Mouse (Mus musculus): ENCODE results near the gene Fhit.

Gene Fhit

GRCm38 (mm10) chr14:10364281-10364680 lies 797.6 kb downstream of the Fhit start:
- DNase-seq (ENCODE audit: inconsistent ontology term): no peak

DNA sequence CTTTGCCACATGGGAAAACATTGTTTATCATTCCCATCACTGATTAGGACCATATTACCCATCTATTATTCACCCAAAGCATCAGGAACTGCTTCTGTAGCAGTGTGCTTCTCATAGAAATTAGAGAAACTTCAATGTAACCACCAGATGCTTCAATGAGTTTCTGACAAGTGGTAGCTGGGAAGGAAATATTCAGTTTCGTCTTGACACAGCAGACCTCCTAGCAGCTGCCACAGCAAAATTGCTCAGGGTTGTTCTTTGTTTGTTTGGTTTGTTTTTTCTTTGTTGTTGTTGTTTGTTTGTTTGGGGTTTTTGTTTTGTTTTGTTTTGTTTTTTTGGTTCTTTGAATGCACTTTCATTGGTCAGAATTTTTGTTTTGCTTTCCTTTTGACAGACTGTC lies 798.5 kb downstream of the Fhit start:
- no peak for DNase-seq (ENCODE audit: inconsistent ontology term)

- no peak for DNase-seq (ENCODE audit: inconsistent ontology term)
Observed at GRCm38 (mm10) chr14:10345905-10346304, 815.9 kb downstream of the Fhit start.

DNA sequence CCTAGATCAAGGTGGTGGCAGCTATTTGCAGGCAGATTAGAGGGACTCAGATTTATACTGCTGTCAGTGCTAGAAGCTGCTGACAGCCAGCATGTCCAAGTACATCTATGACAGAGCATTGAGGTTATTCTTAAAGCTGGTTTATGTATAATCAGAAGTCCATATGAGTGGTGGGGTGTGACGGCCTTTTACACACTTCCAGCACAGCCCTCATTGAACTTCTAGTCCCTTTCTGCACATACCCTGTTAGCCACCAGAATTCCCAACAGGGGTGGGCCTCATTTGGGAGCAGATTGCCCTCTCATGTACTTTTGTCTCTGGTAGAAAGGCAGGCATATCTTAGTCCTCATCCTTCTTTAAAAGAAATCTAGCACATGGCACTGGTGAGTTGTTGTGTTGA lies 817.8 kb downstream of the Fhit start:
- no peak for DNase-seq (ENCODE audit: inconsistent ontology term)

DNA sequence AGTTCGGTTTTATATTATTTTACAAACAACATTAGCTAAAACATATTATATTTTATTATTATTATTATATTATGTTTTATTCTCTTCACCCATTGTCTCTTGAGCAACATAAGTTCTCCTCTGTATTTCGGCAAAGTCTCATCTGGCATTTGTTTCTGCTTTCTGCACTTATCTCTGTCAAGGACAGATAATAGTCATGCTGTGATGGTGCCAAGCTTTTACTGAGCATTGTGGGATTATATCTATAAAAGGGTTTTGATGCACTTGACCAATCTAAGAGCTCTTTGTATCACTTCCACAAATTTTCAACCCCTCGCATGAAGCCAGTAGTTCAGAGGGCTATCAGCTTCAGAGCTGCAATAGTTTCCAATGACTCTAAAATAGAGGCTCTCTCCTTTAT lies 845.1 kb downstream of the Fhit start:
- DNase-seq (ENCODE audit: inconsistent ontology term): no peak

DNA sequence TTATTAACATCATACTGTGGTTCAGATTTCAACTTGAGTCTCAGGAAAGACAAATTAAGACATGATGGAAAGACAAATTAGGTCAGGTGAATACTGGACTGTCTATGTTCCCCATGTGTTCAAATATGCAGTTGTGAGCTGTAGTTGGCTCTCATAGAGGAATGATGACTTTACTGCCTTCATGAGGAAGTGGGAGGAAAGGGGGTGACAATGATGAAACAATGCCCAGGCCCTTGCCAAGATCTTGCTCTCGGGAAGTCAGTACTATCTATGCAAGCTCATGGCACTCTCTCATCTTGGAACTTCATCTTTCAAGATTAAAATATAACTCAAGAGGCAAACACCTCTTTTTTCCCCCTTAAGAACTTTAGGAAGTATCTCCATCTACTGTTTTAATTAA lies 849.6 kb downstream of the Fhit start:
- DNase-seq (ENCODE audit: inconsistent ontology term): no peak

DNA sequence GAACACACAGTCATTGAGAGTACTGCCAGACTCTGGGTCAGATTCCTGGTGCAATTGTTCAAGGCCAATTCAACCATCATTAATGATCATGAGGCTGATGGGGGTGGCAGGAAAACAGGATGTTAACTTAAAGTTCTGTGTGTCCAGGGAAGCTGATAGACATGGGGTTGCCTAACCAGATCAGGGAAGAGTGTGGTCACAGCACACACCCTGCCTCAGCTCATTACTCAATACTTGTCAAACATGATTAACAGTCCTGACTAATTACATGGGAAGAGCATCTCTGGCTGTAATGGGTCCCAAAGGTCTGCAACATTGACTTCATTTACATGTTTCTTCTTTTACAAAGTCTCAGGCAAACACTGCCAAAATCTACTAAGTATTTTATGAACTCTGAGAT lies 856.5 kb downstream of the Fhit start:
- no peak for DNase-seq (ENCODE audit: inconsistent ontology term)

GRCm38 (mm10) chr14:10301497-10301896 lies 860.3 kb downstream of the Fhit start:
- DNase-seq (ENCODE audit: inconsistent ontology term): no peak

DNA sequence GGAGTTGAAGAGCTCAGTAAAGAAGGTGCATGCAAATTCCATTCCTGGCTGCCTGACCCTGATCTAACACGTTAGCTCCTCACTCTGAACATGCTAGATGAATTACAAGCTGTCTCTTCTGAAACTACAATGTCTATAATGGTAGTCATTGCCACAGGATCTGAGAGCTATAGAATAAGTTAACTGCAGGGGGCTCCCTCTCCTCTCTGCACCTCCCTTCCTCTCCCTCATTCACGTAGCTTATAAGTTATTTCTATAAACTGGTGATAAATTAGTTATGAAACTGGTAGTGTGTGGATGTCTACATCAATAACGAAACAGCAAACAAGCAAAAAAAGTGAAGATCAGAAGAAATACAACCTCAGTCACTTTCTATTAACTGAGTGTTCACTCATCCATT lies 860.9 kb downstream of the Fhit start:
- DNase-seq (ENCODE audit: inconsistent ontology term): no peak

- peak; percentile 37 for DNase-seq (ENCODE audit: inconsistent ontology term)
Observed at GRCm38 (mm10) chr14:10299030-10299429, 862.8 kb downstream of the Fhit start.

- DNase-seq (ENCODE audit: inconsistent ontology term): no peak
Observed at GRCm38 (mm10) chr14:10289043-10289442, 872.8 kb downstream of the Fhit start.

DNA sequence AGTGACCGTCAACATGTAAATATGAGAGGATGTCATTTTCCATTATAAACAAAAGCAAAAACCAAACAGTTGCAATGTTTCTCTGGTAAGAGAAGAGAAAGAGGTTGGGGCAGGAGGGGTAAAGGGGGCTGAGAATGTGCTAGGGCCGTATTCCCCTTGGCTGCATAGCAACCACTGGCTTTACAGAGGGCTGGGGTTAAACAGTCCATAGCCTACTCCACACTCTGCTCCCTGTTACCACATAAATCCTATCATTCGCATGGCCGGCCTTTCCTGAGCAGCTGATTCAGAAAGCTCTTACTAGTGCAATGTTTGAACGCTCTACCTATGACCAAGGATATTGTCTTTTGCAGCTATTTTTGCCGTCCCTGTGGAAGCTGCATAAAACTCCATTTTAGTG lies 875.8 kb downstream of the Fhit start:
- DNase-seq (ENCODE audit: inconsistent ontology term): no peak

GRCm38 (mm10) chr14:10228708-10229107 lies 933.1 kb downstream of the Fhit start:
- DNase-seq (ENCODE audit: inconsistent ontology term): no peak

DNA sequence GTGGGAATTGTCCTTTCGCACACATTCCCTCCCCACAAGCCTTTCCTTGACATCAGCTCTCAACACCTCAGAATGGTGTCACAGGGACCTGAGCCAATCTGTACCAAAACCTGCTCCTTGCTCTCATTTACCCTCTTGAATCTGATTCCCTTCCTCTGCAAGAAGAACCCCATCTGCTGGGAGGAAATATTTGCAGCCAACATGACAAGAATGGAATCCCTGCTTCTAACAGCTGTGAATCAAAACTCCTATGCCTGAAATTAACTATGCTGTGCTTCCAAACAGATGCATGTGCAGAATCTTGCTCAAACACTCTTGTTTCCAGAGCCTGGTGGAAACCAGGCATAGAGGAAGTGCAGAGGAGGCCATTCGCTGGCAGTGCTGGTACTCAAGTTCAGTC lies 940.0 kb downstream of the Fhit start:
- no peak for DNase-seq (ENCODE audit: inconsistent ontology term)

DNA sequence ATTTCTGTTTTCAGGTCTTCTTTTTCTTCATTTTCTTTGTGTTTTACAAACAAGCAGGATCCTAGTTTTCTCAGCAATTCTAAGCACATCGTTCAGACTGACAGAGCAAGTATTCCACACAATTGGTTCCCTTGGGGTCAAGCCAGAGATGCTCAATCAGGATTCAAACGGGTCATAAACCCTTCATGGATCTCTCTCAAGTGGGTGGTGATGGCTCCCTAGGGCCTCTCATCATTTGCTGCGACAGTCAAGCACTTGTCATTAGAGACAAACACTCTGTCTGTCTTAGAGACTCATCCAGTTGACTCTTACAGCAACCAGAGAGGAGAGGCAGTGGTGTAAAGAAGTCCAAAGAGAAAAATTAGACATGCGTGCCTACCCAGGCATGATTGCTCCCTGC lies 948.6 kb downstream of the Fhit start:
- DNase-seq (ENCODE audit: inconsistent ontology term): no peak

GRCm38 (mm10) chr14:10211184-10211583 lies 950.7 kb downstream of the Fhit start:
- DNase-seq (ENCODE audit: inconsistent ontology term): no peak

- DNase-seq (ENCODE audit: inconsistent ontology term): no peak
Observed at GRCm38 (mm10) chr14:10209007-10209406, 952.8 kb downstream of the Fhit start.

DNA sequence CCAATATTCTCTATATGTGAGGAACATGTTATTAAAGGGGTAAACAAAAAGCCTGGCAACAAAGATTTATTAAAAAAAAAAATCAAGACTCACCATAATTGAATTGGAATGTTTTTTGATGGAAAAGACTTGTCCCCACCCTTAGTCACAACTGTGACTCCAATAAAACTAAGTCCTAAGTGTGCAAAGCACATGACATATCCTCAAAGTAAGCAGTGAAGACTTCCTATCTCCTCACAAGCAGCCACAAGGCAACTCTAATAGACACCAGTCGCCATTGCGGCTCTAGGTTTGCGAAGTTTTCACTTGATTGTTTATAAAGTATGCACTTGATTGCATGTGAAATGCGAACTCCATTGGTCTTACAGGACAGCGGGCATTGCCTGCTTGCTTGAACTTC lies 956.1 kb downstream of the Fhit start:
- no peak for DNase-seq (ENCODE audit: inconsistent ontology term)

DNA sequence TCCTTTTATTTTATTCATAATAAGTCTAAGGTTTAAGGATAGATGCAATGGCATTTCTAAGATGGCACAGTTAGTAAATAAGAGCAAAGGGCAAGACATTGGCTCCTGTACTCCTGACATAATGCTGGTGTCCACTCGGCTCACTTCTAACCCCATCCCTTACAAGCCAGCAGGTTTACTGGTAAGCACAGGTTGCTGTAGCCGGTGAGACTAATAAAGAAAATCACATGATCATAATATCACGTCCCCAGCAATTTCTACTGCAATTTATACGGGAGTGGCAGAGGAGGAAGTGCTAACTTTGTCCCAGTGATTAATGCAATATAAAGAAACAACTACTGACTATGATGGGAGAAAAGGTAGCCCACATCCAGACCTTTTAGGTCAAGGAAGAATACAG lies 956.5 kb downstream of the Fhit start:
- no peak for DNase-seq (ENCODE audit: inconsistent ontology term)

GRCm38 (mm10) chr14:10194130-10194529 lies 967.7 kb downstream of the Fhit start:
- DNase-seq (ENCODE audit: inconsistent ontology term): no peak

DNA sequence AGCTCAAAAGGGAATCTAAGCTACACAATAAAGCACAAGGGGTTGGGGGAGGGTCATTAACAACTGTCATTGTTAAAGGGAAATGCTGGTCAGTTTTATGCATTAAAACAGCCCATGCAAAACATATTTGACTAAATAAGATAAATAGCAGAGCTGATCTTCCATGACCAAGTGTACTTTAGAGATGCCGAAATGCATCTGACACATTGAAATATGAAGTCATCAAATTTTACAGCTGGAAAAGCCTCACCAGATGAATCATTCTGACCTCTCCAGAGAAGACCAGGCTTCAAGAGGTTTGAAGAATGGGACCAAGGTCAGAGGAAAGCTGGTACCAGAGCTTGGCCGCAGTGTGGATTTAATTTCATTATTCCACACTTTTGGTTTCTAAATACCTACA lies 990.1 kb downstream of the Fhit start:
- peak; percentile 63 for DNase-seq (ENCODE audit: inconsistent ontology term)

- peak; percentile 94 for DNase-seq (ENCODE audit: inconsistent ontology term)
Observed at GRCm38 (mm10) chr14:10166641-10167429, 995.0 kb downstream of the Fhit start.

GRCm38 (mm10) chr14:10149872-10150271 lies 1012.0 kb downstream of the Fhit start:
- peak; percentile 84 for DNase-seq (ENCODE audit: inconsistent ontology term)

GRCm38 (mm10) chr14:10139311-10139710 lies 1022.5 kb downstream of the Fhit start:
- DNase-seq (ENCODE audit: inconsistent ontology term): no peak
